Mouse (Mus musculus) kidney, postnatal 0 days (tissue): Measurements from ENCODE around the gene 4931428F04Rik. TPM values are rescaled to one million over a fixed set of nuclear protein-coding genes. Genes with fewer than 3 reads are reported as not detected.
"Not testable (repeated sequence)": the region's sequence is repeated elsewhere in the genome, so short reads cannot be mapped to it uniquely, and the experiment has no call there.

Experiments used
- ATAC-seq: fragments of 200-750 bp; cut with Nextera tagmentation; replicated peaks from 2 replicates; pipeline ENCODE4 v1.8.0; 2017; ENCODE audit warnings: low read depth, moderate number of reproducible peaks, moderate TSS enrichment, moderate library complexity; ENCODE audit not compliant: low FRiP score
- DNase-seq: peaks from one replicate; pipeline ENCODE4 v3.0.0-alpha.2; 2016; ENCODE audit warnings: low spot score
- H3K27ac ChIP-seq: fragments of 300-500 bp; sonication (generic); 2 replicates; pipeline ENCODE4 v1.5.1; 2014; ENCODE audit warnings: mild to moderate bottlenecking
- H3K27me3 ChIP-seq: fragments of 300-500 bp; sonication (generic); 2 replicates; pipeline ENCODE4 v1.6.1; 2014; ENCODE audit warnings: low read length, mixed read lengths; ENCODE audit not compliant: insufficient read depth
- H3K36me3 ChIP-seq: fragments of 300-500 bp; sonication (generic); 2 replicates; pipeline ENCODE4 v1.6.1; 2014; ENCODE audit warnings: low read length, mixed read lengths; ENCODE audit not compliant: insufficient read depth
- H3K4me1 ChIP-seq: fragments of 300-500 bp; sonication (generic); replicated peaks from 2 replicates; pipeline ENCODE4 v1.6.1; 2014; ENCODE audit warnings: antibody characterized with exemption, low read length, mixed read lengths; ENCODE audit not compliant: insufficient read depth
- H3K4me2 ChIP-seq: fragments of 300-500 bp; sonication (generic); 2 replicates; pipeline ENCODE4 v1.6.1; 2014; ENCODE audit warnings: mild to moderate bottlenecking, low read length, moderate library complexity, mixed read lengths
- H3K4me3 ChIP-seq: fragments of 300-500 bp; sonication (generic); replicated peaks from 2 replicates; pipeline ENCODE4 v1.5.1; 2014; ENCODE audit warnings: low read depth, low read length
- H3K9ac ChIP-seq: fragments of 300-500 bp; sonication (generic); 2 replicates; pipeline ENCODE4 v1.6.1; 2014; ENCODE audit warnings: low read depth, low read length
- H3K9me3 ChIP-seq: fragments of 300-500 bp; sonication (generic); replicated peaks from 2 replicates; pipeline ENCODE4 v1.6.1; 2016; ENCODE audit warnings: low read length, inconsistent platforms, mixed read lengths
- CTCF ChIP-seq: IDR thresholded peaks from 2 replicates; pipeline ENCODE4 v1.5.1; 2016; ENCODE audit warnings: antibody characterized with exemption, low read depth, mild to moderate bottlenecking, moderate library complexity
- WGBS: fragments of 180-500 bp; shearing (Covaris S2); extraction: QIAGEN DNeasy Blood & Tissue Kit; methylation state at CpG from one replicate; pipeline ENCODE4 v1.1.7; 2014; 5-methylcytosine and 5-hydroxymethylcytosine counted together
- polyA plus RNA-seq: library from polyadenylated mRNA; unstranded; fragments of >200 nt; fragmentation: Nextera tagmentation; extraction: Ambion mirVana; gene quantifications from 2 replicates; pipeline ENCODE4 v1.2.1, GENCODE M21; 2015

The 4931428F04Rik gene
- polyA plus RNA-seq, 1 experiment from 2014 or later: 5.5 TPM

- Histone ChIP-seq H3K27ac (no peak overlapping the region), H3K27me3 (no peaks in the 10 kb centered on the region), H3K4me1 (0 out of 2 replicates have a peak, but pooled peaks cover 6% of the 10 kb centered on the region), H3K9ac (no peak overlapping the region), H3K4me2 (no peak overlapping the region), H3K9me3 (no peaks in the 10 kb centered on the region), H3K36me3 (peaks cover 39% of the 10 kb centered on the region), H3K4me3 (no peak overlapping the region)
- DNase-seq (no peak), ATAC-seq (no peak)
- WGBS: 89% methylated on average over 10 of the region's 10 CpGs
- TF ChIP-seq CTCF: no peak
Observed at GRCm38 (mm10) chr8:105252680-105253537, 36.8 kb downstream of the 4931428F04Rik start.

GRCm38 (mm10) chr8:105251954-105252353, 37.7 kb downstream of the 4931428F04Rik start:
- Histone ChIP-seq H3K4me1 (0 out of 2 replicates have a peak, but pooled peaks cover 6% of the 10 kb centered on the region), H3K9ac (no peak overlapping the region), H3K27me3 (no peaks in the 10 kb centered on the region), H3K9me3 (no peaks in the 10 kb centered on the region), H3K27ac (no peak overlapping the region), H3K4me3 (no peak overlapping the region), H3K36me3 (peaks cover 44% of the 10 kb centered on the region), H3K4me2 (no peak overlapping the region)
- DNase-seq: no peak
- ATAC-seq: no peak
- 93% methylated on average over 6 of the region's 6 CpGs for WGBS
- TF ChIP-seq CTCF: no peak

GRCm38 (mm10) chr8:105241016-105241415, 48.6 kb downstream of the 4931428F04Rik start:
- Histone ChIP-seq H3K4me3 (no peak overlapping the region), H3K9ac (no peak overlapping the region), H3K4me1 (no peaks in the 10 kb centered on the region), H3K27me3 (no peaks in the 10 kb centered on the region), H3K27ac (no peak overlapping the region), H3K36me3 (peaks cover 28% of the 10 kb centered on the region), H3K9me3 (no peaks in the 10 kb centered on the region), H3K4me2 (no peak overlapping the region)
- ATAC-seq: no peak
- WGBS: 96% methylated on average over 7 of the region's 7 CpGs
- TF ChIP-seq CTCF: no peak
- DNase-seq: no peak

- DNase-seq (no peak), ATAC-seq (no peak)
- no peak overlapping the region for H3K27ac ChIP-seq
- no peaks in the 10 kb centered on the region for H3K9me3 ChIP-seq
- no peak for TF ChIP-seq CTCF
- no peaks in the 10 kb centered on the region for H3K4me1 ChIP-seq
- H3K4me3 ChIP-seq: no peak overlapping the region
- no peak overlapping the region for H3K4me2 ChIP-seq
- H3K36me3 ChIP-seq: peaks cover 37% of the 10 kb centered on the region
- 80% methylated on average over 14 of the region's 14 CpGs for WGBS
- no peaks in the 10 kb centered on the region for H3K27me3 ChIP-seq
- no peak overlapping the region for H3K9ac ChIP-seq
Observed at GRCm38 (mm10) chr8:105237442-105238142, 52.1 kb downstream of the 4931428F04Rik start.

GRCm38 (mm10) chr8:105235206-105235605, 54.5 kb downstream of the 4931428F04Rik start:
- Histone ChIP-seq H3K9me3 (no peaks in the 10 kb centered on the region), H3K4me2 (no peak overlapping the region), H3K4me1 (no peaks in the 10 kb centered on the region), H3K27ac (no peak overlapping the region), H3K9ac (no peak overlapping the region), H3K4me3 (no peak overlapping the region), H3K36me3 (peaks cover 24% of the 10 kb centered on the region; the same call in 1 of the 2 replicates), H3K27me3 (no peaks in the 10 kb centered on the region)
- ATAC-seq (no peak), DNase-seq (no peak)
- no peak for TF ChIP-seq CTCF
- WGBS: 74% methylated on average over 1 of the region's 1 CpGs

- Histone ChIP-seq H3K9me3 (no peaks in the 10 kb centered on the region), H3K4me2 (no peak overlapping the region), H3K4me3 (no peak overlapping the region), H3K27me3 (no peaks in the 10 kb centered on the region), H3K9ac (no peak overlapping the region), H3K36me3 (0 out of 2 replicates have a peak, but pooled peaks cover 9% of the 10 kb centered on the region), H3K27ac (no peak overlapping the region), H3K4me1 (no peaks in the 10 kb centered on the region)
- TF ChIP-seq CTCF: no peak
- 56% methylated on average over 1 of the region's 1 CpGs for WGBS
- ATAC-seq: no peak
- DNase-seq: no peak
Observed at GRCm38 (mm10) chr8:105233126-105233935, 56.3 kb downstream of the 4931428F04Rik start.

- not testable (repeated sequence) for H3K9me3 ChIP-seq, H3K4me3 ChIP-seq, H3K9ac ChIP-seq, DNase-seq, H3K27ac ChIP-seq, H3K4me2 ChIP-seq, H3K27me3 ChIP-seq, ATAC-seq, H3K4me1 ChIP-seq, H3K36me3 ChIP-seq
- 93% methylated on average over 4 of the region's 4 CpGs for WGBS
Observed at GRCm38 (mm10) chr8:105232321-105232693, 57.4 kb downstream of the 4931428F04Rik start.
